Mouse (Mus musculus) MEL (cell line): ENCODE measurements at regions not wholly inside any gene's neighbourhood (a gene's known extent, or its start where the extent isn't known, plus 50 kb on each side); places are given as distances from the start of the nearest gene placed in this dataset.

ENCODE experiments used
- DNase-seq: peaks from one replicate; pipeline ENCODE4 v3.0.0; 2011; ENCODE audit warnings: low read depth, low spot score
- H3K27ac ChIP-seq: 2 replicates; pipeline ENCODE4 v1.5.1; 2012; ENCODE audit warnings: low read depth, mild to moderate bottlenecking, control low read depth, low read length, moderate library complexity; ENCODE audit not compliant: control insufficient read depth
- H3K27me3 ChIP-seq, 2 experiments: fragments of 150-350 bp in 1 of 2; sonication (generic) in 1 of 2; 2 replicates each; pipeline ENCODE4 v1.6.1; 2012; ENCODE audit warnings: low read length in 2 of 2, mild to moderate bottlenecking in 2 of 2, improper control_type of control experiment in 1 of 2, moderate library complexity in 1 of 2; ENCODE audit not compliant: insufficient read depth in 2 of 2, control insufficient read depth in 1 of 2
- H3K36me3 ChIP-seq, 2 experiments: 2 replicates each; pipeline ENCODE4 v1.6.1; 2012 to 2014; ENCODE audit warnings: low read length in 2 of 2, improper control_type of control experiment in 1 of 2, inconsistent platforms in 1 of 2, mild to moderate bottlenecking in 1 of 2; ENCODE audit not compliant: insufficient read depth in 2 of 2, control insufficient read depth in 1 of 2
- H3K4me1 ChIP-seq, 2 experiments: fragments of 150-350 bp in 1 of 2; sonication (generic) in 1 of 2; 2 replicates each; pipeline ENCODE4 v1.6.1; 2012; ENCODE audit warnings: low read length in 2 of 2, improper control_type of control experiment in 1 of 2, mild to moderate bottlenecking in 1 of 2; ENCODE audit not compliant: insufficient read depth in 2 of 2, control insufficient read depth in 1 of 2
- H3K4me3 ChIP-seq, 2 experiments: fragments of 150-350 bp in 1 of 2; sonication (generic) in 1 of 2; 2 replicates each; pipeline ENCODE4 v1.5.1; 2012; ENCODE audit warnings: low read depth in 2 of 2, low read length in 2 of 2, mild to moderate bottlenecking in 2 of 2, moderate library complexity in 2 of 2, control low read depth in 1 of 2, improper control_type of control experiment in 1 of 2; ENCODE audit not compliant: control insufficient read depth in 1 of 2, insufficient read depth in 1 of 2
- H3K79me2 ChIP-seq: 2 replicates; pipeline ENCODE4 v1.6.1; 2012; ENCODE audit warnings: mild to moderate bottlenecking, low read length, moderate library complexity; ENCODE audit not compliant: control insufficient read depth, poor library complexity, insufficient read depth
- H3K9ac ChIP-seq: 2 replicates; pipeline ENCODE4 v1.6.1; 2012; ENCODE audit warnings: low read depth, mild to moderate bottlenecking, control low read depth, low read length, moderate library complexity; ENCODE audit not compliant: control insufficient read depth, poor library complexity, severe bottlenecking
- H3K9me3 ChIP-seq: fragments of 150-350 bp; sonication (generic); replicated peaks from 2 replicates; pipeline ENCODE4 v1.6.1; 2012; ENCODE audit warnings: mild to moderate bottlenecking, low read length, improper control_type of control experiment, moderate library complexity; ENCODE audit not compliant: insufficient read depth
- BHLHE40 ChIP-seq: IDR thresholded peaks from 2 replicates; pipeline ENCODE4 v1.6.1; 2012; ENCODE audit warnings: low read depth, mild to moderate bottlenecking, inconsistent platforms, low read length, improper control_type of control experiment, borderline replicate concordance
- CTCF ChIP-seq, 3 experiments: IDR thresholded peaks in 2 of 3; conservative IDR thresholded peaks in 1 of 3; 2 replicates each; pipeline ENCODE4 v1.5.1; 2011 to 2012; ENCODE audit warnings: low read length in 3 of 3, low read depth in 2 of 3, mild to moderate bottlenecking in 2 of 3, improper control_type of control experiment in 1 of 3, inconsistent platforms in 1 of 3, mixed read lengths in 1 of 3, moderate library complexity in 1 of 3; ENCODE audit not compliant: control insufficient read depth in 1 of 3, insufficient read depth in 1 of 3, poor library complexity in 1 of 3, severe bottlenecking in 1 of 3
- EP300 ChIP-seq, 2 experiments: IDR thresholded peaks; 2 replicates each; pipeline ENCODE4 v1.6.1; 2011; ENCODE audit warnings: improper control_type of control experiment in 2 of 2, low read length in 2 of 2, low read depth in 1 of 2, mild to moderate bottlenecking in 1 of 2
- ETS1 ChIP-seq: IDR thresholded peaks from 2 replicates; pipeline ENCODE4 v1.6.1; 2012; ENCODE audit warnings: low read depth, mild to moderate bottlenecking, inconsistent platforms, low read length, improper control_type of control experiment, moderate library complexity
- GATA1 ChIP-seq: IDR thresholded peaks from 2 replicates; pipeline ENCODE4 v1.6.1; 2011; ENCODE audit warnings: low read depth, low read length, improper control_type of control experiment
- MAX ChIP-seq: IDR thresholded peaks from 2 replicates; pipeline ENCODE4 v1.6.1; 2011; ENCODE audit warnings: low read length, improper control_type of control experiment
- NRF1 ChIP-seq: IDR thresholded peaks from 2 replicates; pipeline ENCODE4 v1.6.1; 2014; ENCODE audit warnings: low read depth, mild to moderate bottlenecking, inconsistent platforms, low read length, improper control_type of control experiment, moderate library complexity; ENCODE audit not compliant: poor library complexity, insufficient read depth, severe bottlenecking
- RAD21 ChIP-seq: IDR thresholded peaks from 2 replicates; pipeline ENCODE4 v1.6.1; 2011; ENCODE audit warnings: mild to moderate bottlenecking, low read depth, low read length, improper control_type of control experiment
- RCOR1 ChIP-seq: IDR thresholded peaks from 2 replicates; pipeline ENCODE4 v1.6.1; 2012; ENCODE audit warnings: low read depth, mild to moderate bottlenecking, inconsistent platforms, low read length, improper control_type of control experiment
- SIN3A ChIP-seq: IDR thresholded peaks from 2 replicates; pipeline ENCODE4 v1.6.1; 2012; ENCODE audit warnings: low read length, improper control_type of control experiment, inconsistent platforms
- SMC3 ChIP-seq: IDR thresholded peaks from 2 replicates; pipeline ENCODE4 v1.6.1; 2011; ENCODE audit warnings: low read depth, low read length, improper control_type of control experiment
- TAL1 ChIP-seq: IDR thresholded peaks from 2 replicates; pipeline ENCODE4 v1.6.1; 2012; ENCODE audit warnings: mild to moderate bottlenecking, inconsistent platforms, low read length, moderate library complexity, mixed read lengths
- TBP ChIP-seq: IDR thresholded peaks from 2 replicates; pipeline ENCODE4 v1.8.0; 2011; ENCODE audit warnings: low read depth, low read length, improper control_type of control experiment
- TCF12 ChIP-seq: IDR thresholded peaks from 2 replicates; pipeline ENCODE4 v1.6.1; 2014; ENCODE audit warnings: low read depth, mild to moderate bottlenecking, inconsistent platforms, low read length, improper control_type of control experiment, moderate library complexity
- USF1 ChIP-seq: IDR thresholded peaks from 2 replicates; pipeline ENCODE4 v1.6.1; 2014; ENCODE audit warnings: low read depth, mild to moderate bottlenecking, inconsistent platforms, low read length, improper control_type of control experiment, moderate library complexity
- ZC3H11A ChIP-seq: IDR thresholded peaks from 2 replicates; pipeline ENCODE4 v1.6.1; 2012; ENCODE audit warnings: low read depth, mild to moderate bottlenecking, inconsistent platforms, low read length, improper control_type of control experiment
- ZNF384 ChIP-seq: IDR thresholded peaks from 2 replicates; pipeline ENCODE4 v1.6.1; 2012; ENCODE audit warnings: low read depth, mild to moderate bottlenecking, inconsistent platforms, low read length, improper control_type of control experiment

DNA sequence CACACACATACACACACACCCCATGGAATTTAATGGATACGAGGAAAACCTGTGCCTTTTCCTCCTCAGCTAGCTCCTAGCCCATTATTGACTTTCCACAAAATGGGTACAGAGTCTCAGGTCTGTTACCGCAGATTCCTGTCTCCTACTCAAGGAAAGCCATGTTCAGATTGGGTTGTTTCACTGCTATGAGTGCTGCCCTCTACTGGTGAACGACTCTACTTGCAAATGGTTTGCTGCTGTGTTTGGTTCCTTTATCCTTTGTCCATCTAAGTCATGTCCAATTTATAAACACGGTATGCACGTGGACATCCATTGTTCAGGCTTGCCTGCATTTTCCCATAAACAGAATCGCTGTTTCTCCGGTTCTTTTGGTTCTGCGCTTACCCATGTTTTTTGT lies 144.4 kb upstream of the Acsl4 start:
- DNase-seq: peak; percentile 81
- no peak overlapping the region for H3K27ac ChIP-seq
- H3K79me2 ChIP-seq: no peaks in the 10 kb centered on the region
- peaks cover 0 to 28% of the 10 kb centered on the region in 2 experiments; a peak in 2 of 4 replicates for H3K36me3 ChIP-seq
- TF ChIP-seq CTCF (IDR thresholded peaks at IDR 0.05 in 2 of 3, conservative IDR thresholded peaks at IDR 0.05 in 1 of 3; ENCODE audit: control insufficient read depth in 1 of 3, insufficient read depth in 1 of 3, low read depth in 2 of 3, low read length in 3 of 3, poor library complexity in 1 of 3, severe bottlenecking in 1 of 3) (peak; percentile 71 to 97 (median 87)), TBP (no peak; the same call in 1 of the 2 replicates), ZC3H11A (0 out of 2 replicates have a peak, but pooled peaks have one; percentile 26), ZNF384 (peak; percentile 67), MAX (0 out of 2 replicates have a peak, but pooled peaks have one; percentile 13), RAD21 (peak; percentile 43), TCF12 (no peak), SIN3A (peak; percentile 11; the same call in 1 of the 2 replicates), SMC3 (peak; percentile 63), NRF1 (no peak), GATA1 (0 out of 2 replicates have a peak, but pooled peaks have one; percentile 24)
- H3K9ac ChIP-seq: no peak overlapping the region
- H3K4me1 ChIP-seq: peaks cover 18 to 23% of the 10 kb centered on the region in 2 experiments
- H3K9me3 ChIP-seq: no peaks in the 10 kb centered on the region
- no peaks in the 10 kb centered on the region for H3K27me3 ChIP-seq
- H3K4me3 ChIP-seq: no peak overlapping the region

- no peaks in the 10 kb centered on the region for H3K79me2 ChIP-seq
- no peaks in the 10 kb centered on the region for H3K9me3 ChIP-seq
- H3K9ac ChIP-seq: no peak overlapping the region
- H3K4me3 ChIP-seq: peak overlapping the region in 1 of 2 experiments; percentile 5; a peak in 1 of 4 replicates
- peaks cover 18 to 23% of the 10 kb centered on the region in 2 experiments for H3K4me1 ChIP-seq
- H3K27me3 ChIP-seq: no peaks in the 10 kb centered on the region
- TF ChIP-seq GATA1: peak; percentile 88
- peak; percentile 86 for TF ChIP-seq RCOR1
- peak; percentile 94 for TF ChIP-seq TAL1
- peak; percentile 86 for TF ChIP-seq EP300 (IDR thresholded peaks at IDR 0.05; ENCODE audit: low read depth in 1 of 2, low read length in 2 of 2)
- TF ChIP-seq TCF12: peak; percentile 89
- no peak for TF ChIP-seq BHLHE40
- no peak for TF ChIP-seq USF1
- TF ChIP-seq ETS1: peak; percentile 65; the same call in 1 of the 2 replicates
- H3K36me3 ChIP-seq: peaks cover 0 to 30% of the 10 kb centered on the region in 2 experiments; a peak in 2 of 4 replicates
- H3K27ac ChIP-seq: peak overlapping the region; percentile 66
- peak; percentile 89 for DNase-seq
Measured at GRCm38 (mm10) chrX:142535540-142535939, 145.2 kb upstream of the Acsl4 start.
